Mouse (Mus musculus) cerebellum, adult 2 months (tissue): Measurements from ENCODE around the gene Dip2c. TPM values are rescaled to one million over a fixed set of nuclear protein-coding genes. Genes with fewer than 3 reads are reported as not detected.

Experiments
- DNase-seq, 2 experiments: peaks; one replicate each; pipeline ENCODE4 v3.0.0; 2021
- H3K27ac ChIP-seq: fragments of 200-500 bp; 2 replicates; pipeline ENCODE4 v1.5.1; 2012; ENCODE audit warnings: low read length, control low read depth, inconsistent platforms; ENCODE audit not compliant: insufficient read depth
- H3K27me3 ChIP-seq: fragments of 200-500 bp; 2 replicates; pipeline ENCODE4 v1.6.1; 2012; ENCODE audit warnings: inconsistent platforms, mild to moderate bottlenecking, low read length, moderate library complexity; ENCODE audit not compliant: control insufficient read depth, insufficient read depth
- H3K4me1 ChIP-seq: fragments of 200-500 bp; 2 replicates; pipeline ENCODE4 v1.6.1; 2011; ENCODE audit warnings: low read length; ENCODE audit not compliant: control insufficient read depth, insufficient read depth
- H3K4me3 ChIP-seq: fragments of 200-500 bp; replicated peaks from 2 replicates; pipeline ENCODE3; 2011; ENCODE audit warnings: mild to moderate bottlenecking, low read depth, low read length, control low read depth; ENCODE audit not compliant: insufficient read depth
- CTCF ChIP-seq: fragments of 200-500 bp; IDR thresholded peaks from 2 replicates; pipeline ENCODE4 v1.5.1; 2011; ENCODE audit warnings: low read depth, mild to moderate bottlenecking, control low read depth, low read length, moderate library complexity, borderline replicate concordance; ENCODE audit not compliant: insufficient read depth
- POLR2A ChIP-seq: fragments of 200-500 bp; IDR thresholded peaks from 2 replicates; pipeline ENCODE4 v1.6.1; 2011; ENCODE audit warnings: low read length, control low read depth, borderline replicate concordance; ENCODE audit not compliant: insufficient read depth
- WGBS: fragments of 180-500 bp; shearing (Covaris S2); methylation state at CpG from one replicate; pipeline ENCODE4 v1.1.7; 2018; 5-methylcytosine and 5-hydroxymethylcytosine counted together
- polyA plus RNA-seq: library from polyadenylated mRNA; depleted of rRNA; stranded (reverse); fragments of >200 nt; gene quantifications from 2 replicates; pipeline ENCODE4 v1.2.3, GENCODE M21; 2012

Gene Dip2c
- polyA plus RNA-seq, 1 experiment: 22.8 TPM

- H3K4me3 ChIP-seq: no peak overlapping the region
- 98% methylated on average over 4 of the region's 4 CpGs for WGBS
- TF ChIP-seq CTCF (no peak), POLR2A (no peak)
- DNase-seq: no peak
- H3K27ac ChIP-seq: no peak overlapping the region
- H3K4me1 ChIP-seq: no peaks in the 10 kb centered on the region
- no peaks in the 10 kb centered on the region for H3K27me3 ChIP-seq
Measured at GRCm38 (mm10) chr13:9697340-9697739, 421.0 kb downstream of the Dip2c start.

- no peak overlapping the region for H3K27ac ChIP-seq
- TF ChIP-seq CTCF (no peak), POLR2A (no peak)
- H3K4me3 ChIP-seq: no peak overlapping the region
- 85% methylated on average over 12 of the region's 12 CpGs for WGBS
- no peaks in the 10 kb centered on the region for H3K4me1 ChIP-seq
- no peaks in the 10 kb centered on the region for H3K27me3 ChIP-seq
- no peak for DNase-seq
Measured at GRCm38 (mm10) chr13:9702615-9703235, 426.4 kb downstream of the Dip2c start.

DNA sequence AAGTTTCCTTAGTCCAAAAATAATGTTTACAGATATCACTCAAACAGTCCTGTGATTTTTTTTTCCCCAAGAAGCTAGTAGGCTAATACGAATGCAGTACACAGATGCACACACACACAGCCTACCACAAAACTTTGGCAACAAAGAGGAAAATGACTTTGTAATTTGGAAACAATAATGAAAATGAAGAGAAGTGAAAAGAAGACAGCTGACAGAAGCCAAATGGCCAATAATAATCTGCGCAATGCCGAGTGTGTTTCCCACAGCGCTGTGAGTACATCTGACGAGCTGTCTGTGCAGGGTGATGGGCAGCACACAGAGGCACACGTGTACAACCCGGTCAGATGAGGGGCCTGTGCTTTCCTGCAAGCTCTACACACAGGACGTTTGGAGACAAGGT is 430.4 kb downstream of the Dip2c start:
- no peak for TF ChIP-seq POLR2A
- no peak for TF ChIP-seq CTCF
- no peak for DNase-seq
- Histone ChIP-seq H3K27me3 (no peaks in the 10 kb centered on the region), H3K4me1 (peaks cover 2% of the 10 kb centered on the region; the same call in 1 of the 2 replicates), H3K4me3 (no peak overlapping the region), H3K27ac (no peak overlapping the region)
- 88% methylated on average over 8 of the region's 8 CpGs for WGBS

DNA sequence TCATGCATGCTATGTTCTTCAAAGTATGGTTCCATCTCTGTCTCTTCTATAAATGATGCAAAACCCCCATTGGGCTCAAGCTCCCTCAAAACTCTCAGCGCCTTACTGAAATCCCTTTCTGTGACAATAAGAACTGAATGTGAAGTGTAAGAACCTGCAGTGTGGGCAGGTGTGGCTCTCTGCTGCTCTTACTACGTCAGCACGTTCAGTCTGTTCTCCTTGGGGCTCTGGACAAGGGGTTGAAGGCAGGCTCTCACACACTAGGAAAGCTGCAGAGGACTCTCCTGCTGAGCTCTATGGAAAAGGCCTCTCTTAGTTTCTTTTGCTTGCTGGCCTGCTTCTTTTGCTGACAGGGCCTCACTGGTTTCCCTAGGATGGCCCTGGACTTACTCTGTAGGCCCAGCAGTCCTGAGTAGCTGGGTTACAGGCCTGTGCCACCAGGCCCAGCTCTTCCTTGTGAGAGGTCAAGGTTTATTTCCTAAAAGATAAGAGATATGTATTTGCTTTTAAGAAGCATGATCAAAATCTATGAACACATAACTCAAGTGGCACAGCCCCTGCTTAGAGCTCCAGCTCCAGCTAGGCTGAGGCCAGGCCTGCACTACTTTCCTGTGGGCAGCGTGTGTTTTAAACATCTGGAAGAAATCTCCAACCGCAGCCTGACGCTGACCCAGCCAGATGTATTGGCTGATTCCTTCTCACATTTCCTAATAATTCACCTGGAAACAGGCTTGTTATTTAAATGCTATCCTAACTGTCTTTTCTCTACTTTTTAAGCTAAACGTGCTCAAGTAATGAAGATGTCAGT is 432.3 kb downstream of the Dip2c start:
- DNase-seq: no peak
- Histone ChIP-seq H3K4me1 (peaks cover 2% of the 10 kb centered on the region), H3K27me3 (no peaks in the 10 kb centered on the region), H3K27ac (no peak overlapping the region), H3K4me3 (no peak overlapping the region)
- TF ChIP-seq POLR2A: no peak
- no peak for TF ChIP-seq CTCF
- WGBS: 88% methylated on average over 7 of the region's 7 CpGs

- H3K4me3 ChIP-seq: no peak overlapping the region
- WGBS: 100% methylated on average over 1 of the region's 1 CpGs
- no peak for DNase-seq
Measured at GRCm38 (mm10) chr13:9712409-9712808, 436.1 kb downstream of the Dip2c start.

GRCm38 (mm10) chr13:9712971-9713370 is 436.6 kb downstream of the Dip2c start:
- TF ChIP-seq CTCF (no peak), POLR2A (no peak)
- WGBS: 82% methylated on average over 3 of the region's 3 CpGs
- no peak overlapping the region for H3K27ac ChIP-seq

More at GRCm38 (mm10) chr13:9712409-9712808, 436.1 kb downstream of the Dip2c start:
- no peaks in the 10 kb centered on the region for H3K27me3 ChIP-seq
- TF ChIP-seq CTCF (no peak), POLR2A (no peak)
- H3K27ac ChIP-seq: no peak overlapping the region
- peaks cover 2% of the 10 kb centered on the region for H3K4me1 ChIP-seq

GRCm38 (mm10) chr13:9713462-9714134 is 437.3 kb downstream of the Dip2c start:
- Histone ChIP-seq H3K27me3 (no peaks in the 10 kb centered on the region), H3K27ac (no peak overlapping the region), H3K4me1 (peaks cover under 1% of the 10 kb centered on the region), H3K4me3 (no peak overlapping the region)
- 88% methylated on average over 6 of the region's 6 CpGs for WGBS
- DNase-seq: no peak
- TF ChIP-seq POLR2A: no peak
- no peak for TF ChIP-seq CTCF

More at GRCm38 (mm10) chr13:9712971-9713370, 436.6 kb downstream of the Dip2c start:
- Histone ChIP-seq H3K4me3 (no peak overlapping the region), H3K27me3 (no peaks in the 10 kb centered on the region), H3K4me1 (peaks cover 2% of the 10 kb centered on the region)
- no peak for DNase-seq
